Mouse (Mus musculus) cerebellum, adult 2 months (tissue): ENCODE measurements at regions not wholly inside any gene's neighbourhood (a gene's known extent, or its start where the extent isn't known, plus 50 kb on each side); places are given as distances from the start of the nearest gene placed in this dataset.

Source experiments
- DNase-seq, 2 experiments: peaks; one replicate each; pipeline ENCODE4 v3.0.0; 2021
- H3K27ac ChIP-seq: fragments of 200-500 bp; 2 replicates; pipeline ENCODE4 v1.5.1; 2012; ENCODE audit warnings: low read length, control low read depth, inconsistent platforms; ENCODE audit not compliant: insufficient read depth
- H3K27me3 ChIP-seq: fragments of 200-500 bp; 2 replicates; pipeline ENCODE4 v1.6.1; 2012; ENCODE audit warnings: inconsistent platforms, mild to moderate bottlenecking, low read length, moderate library complexity; ENCODE audit not compliant: control insufficient read depth, insufficient read depth
- H3K4me1 ChIP-seq: fragments of 200-500 bp; 2 replicates; pipeline ENCODE4 v1.6.1; 2011; ENCODE audit warnings: low read length; ENCODE audit not compliant: control insufficient read depth, insufficient read depth
- H3K4me3 ChIP-seq: fragments of 200-500 bp; replicated peaks from 2 replicates; pipeline ENCODE3; 2011; ENCODE audit warnings: mild to moderate bottlenecking, low read depth, low read length, control low read depth; ENCODE audit not compliant: insufficient read depth
- CTCF ChIP-seq: fragments of 200-500 bp; IDR thresholded peaks from 2 replicates; pipeline ENCODE4 v1.5.1; 2011; ENCODE audit warnings: low read depth, mild to moderate bottlenecking, control low read depth, low read length, moderate library complexity, borderline replicate concordance; ENCODE audit not compliant: insufficient read depth
- POLR2A ChIP-seq: fragments of 200-500 bp; IDR thresholded peaks from 2 replicates; pipeline ENCODE4 v1.6.1; 2011; ENCODE audit warnings: low read length, control low read depth, borderline replicate concordance; ENCODE audit not compliant: insufficient read depth
- WGBS: fragments of 180-500 bp; shearing (Covaris S2); methylation state at CpG from one replicate; pipeline ENCODE4 v1.1.7; 2018; 5-methylcytosine and 5-hydroxymethylcytosine counted together

- Histone ChIP-seq H3K27ac (no peak overlapping the region), H3K27me3 (no peaks in the 10 kb centered on the region), H3K4me3 (no peak overlapping the region), H3K4me1 (no peaks in the 10 kb centered on the region)
- 49% methylated on average over 6 of the region's 6 CpGs for WGBS
- DNase-seq = no peak
- no peak for TF ChIP-seq CTCF
- TF ChIP-seq POLR2A = no peak
These were observed 87.1 kb upstream of the Cand1 start for GRCm38 (mm10) chr10:119326912-119327311.

GRCm38 (mm10) chr10:119319953-119320352 is 80.1 kb upstream of the Cand1 start:
- TF ChIP-seq POLR2A = no peak
- TF ChIP-seq CTCF = no peak
- Histone ChIP-seq H3K4me1 (no peaks in the 10 kb centered on the region), H3K27ac (no peak overlapping the region), H3K27me3 (no peaks in the 10 kb centered on the region), H3K4me3 (no peak overlapping the region)
- 94% methylated on average over 8 of the region's 8 CpGs for WGBS
- no peak for DNase-seq

GRCm38 (mm10) chr10:119318416-119318815 is 78.6 kb upstream of the Cand1 start:
- Histone ChIP-seq H3K4me1 (no peaks in the 10 kb centered on the region), H3K27ac (no peak overlapping the region), H3K27me3 (no peaks in the 10 kb centered on the region), H3K4me3 (no peak overlapping the region)
- no peak for DNase-seq
- no peak for TF ChIP-seq CTCF
- TF ChIP-seq POLR2A = no peak
- WGBS = 59% methylated on average over 8 of the region's 8 CpGs

GRCm38 (mm10) chr10:119311578-119311977 is 71.7 kb upstream of the Cand1 start:
- H3K27me3 ChIP-seq = no peaks in the 10 kb centered on the region
- whole genome bisulfite sequencing = 22% methylated on average over 1 of the region's 1 CpGs
- no peaks in the 10 kb centered on the region for H3K4me1 ChIP-seq
- H3K27ac ChIP-seq = no peak overlapping the region
- H3K4me3 ChIP-seq = no peak overlapping the region
- TF ChIP-seq CTCF (no peak), POLR2A (no peak)
- DNase-seq = no peak

GRCm38 (mm10) chr10:119295740-119296139 is 55.9 kb upstream of the Cand1 start:
- DNase-seq = no peak
- no peak for TF ChIP-seq CTCF
- no peak for TF ChIP-seq POLR2A
- Histone ChIP-seq H3K27ac (no peak overlapping the region), H3K4me1 (no peaks in the 10 kb centered on the region), H3K27me3 (no peaks in the 10 kb centered on the region), H3K4me3 (no peak overlapping the region)
- WGBS = 95% methylated on average over 11 of the region's 11 CpGs

- TF ChIP-seq CTCF (peak; percentile 46; the same call in 1 of the 2 replicates), POLR2A (no peak)
- DNase-seq = peak in 1 of 2 experiments; percentile 16
- Histone ChIP-seq H3K4me3 (no peak overlapping the region), H3K27me3 (no peaks in the 10 kb centered on the region), H3K4me1 (no peaks in the 10 kb centered on the region), H3K27ac (no peak overlapping the region)
- WGBS = 57% methylated on average over 14 of the region's 14 CpGs
These were observed 54.7 kb upstream of the Cand1 start for GRCm38 (mm10) chr10:119294454-119295149.

- no peaks in the 10 kb centered on the region for H3K4me1 ChIP-seq
- no peak overlapping the region for H3K4me3 ChIP-seq
- no peak for TF ChIP-seq CTCF
- TF ChIP-seq POLR2A = no peak
- WGBS = 95% methylated on average over 8 of the region's 8 CpGs
- no peak for DNase-seq
- no peaks in the 10 kb centered on the region for H3K27me3 ChIP-seq
- H3K27ac ChIP-seq = no peak overlapping the region
These were observed 53.5 kb upstream of the Cand1 start for GRCm38 (mm10) chr10:119293372-119293771.
